Mouse (Mus musculus) ZHBTc4 (cell line): ENCODE data around the gene Fam161a.
A peak's percentile ranks its signal among the peaks of the same experiment; 100 is the strongest.

ENCODE experiments used
- DNase-seq: peaks from one replicate; pipeline ENCODE4 v3.0.0-alpha.2; 2011; ENCODE audit warnings: low read depth, low spot score

Gene Fam161a

GRCm38 (mm10) chr11:23007481-23008180 lies at the start of gene Fam161a:
Gene Fam161a, plus strand, starts transcription at chr11:23007531.
- peak; percentile 95 for DNase-seq

DNA sequence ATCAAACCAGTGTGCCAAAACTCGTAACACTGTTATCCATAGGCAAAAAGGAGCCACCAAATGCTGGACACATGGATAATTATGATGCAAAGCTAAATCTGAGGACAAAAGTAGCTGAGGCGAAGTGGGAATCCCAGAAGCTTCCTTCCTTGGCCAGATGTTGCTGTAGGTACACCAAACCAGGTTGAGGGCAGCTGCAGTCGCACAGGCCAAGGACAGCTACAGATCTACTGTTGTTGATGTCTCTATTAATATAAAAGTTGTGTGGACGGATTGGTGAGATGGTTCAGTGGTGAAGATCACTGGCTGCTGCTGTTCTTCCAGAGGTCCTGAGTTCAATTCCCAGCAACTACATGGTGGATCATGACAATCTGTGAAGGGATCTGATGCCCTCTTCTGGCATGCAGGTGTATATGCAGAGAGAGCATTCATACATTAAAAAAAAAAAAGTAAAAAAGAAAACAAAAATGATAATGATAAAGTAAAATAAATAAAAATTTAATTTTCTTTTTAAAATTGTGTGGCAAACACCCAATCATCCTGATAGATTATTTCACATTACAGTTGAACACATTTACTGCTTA lies 49.4 kb upstream of the Fam161a start:
- DNase-seq, result peak; percentile 42

GRCm38 (mm10) chr11:22962101-22962500 lies 45.2 kb upstream of the Fam161a start:
- no peak for DNase-seq

DNA sequence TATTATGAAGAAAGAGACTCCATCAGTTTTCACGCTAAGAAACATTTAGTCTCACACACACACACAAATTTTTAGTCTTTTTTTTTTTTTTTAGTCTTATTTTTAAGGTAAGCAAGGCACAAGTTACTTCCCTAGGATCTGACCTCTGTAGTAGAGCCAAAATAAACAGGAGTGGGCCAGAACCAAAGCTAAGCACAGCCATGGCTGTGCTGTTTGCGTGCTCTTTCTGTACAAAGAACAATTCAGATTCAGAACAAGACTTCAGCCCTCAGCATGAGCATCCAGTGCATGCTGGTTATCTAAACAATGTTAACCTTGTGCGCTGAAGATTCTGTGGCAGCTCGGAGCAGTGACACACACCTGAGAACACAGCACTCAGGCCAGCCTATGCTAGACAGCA lies 42.9 kb upstream of the Fam161a start:
- DNase-seq, result no peak

- DNase-seq, result peak; percentile 37
These were observed 41.8 kb upstream of the Fam161a start for GRCm38 (mm10) chr11:22965503-22965902.

DNA sequence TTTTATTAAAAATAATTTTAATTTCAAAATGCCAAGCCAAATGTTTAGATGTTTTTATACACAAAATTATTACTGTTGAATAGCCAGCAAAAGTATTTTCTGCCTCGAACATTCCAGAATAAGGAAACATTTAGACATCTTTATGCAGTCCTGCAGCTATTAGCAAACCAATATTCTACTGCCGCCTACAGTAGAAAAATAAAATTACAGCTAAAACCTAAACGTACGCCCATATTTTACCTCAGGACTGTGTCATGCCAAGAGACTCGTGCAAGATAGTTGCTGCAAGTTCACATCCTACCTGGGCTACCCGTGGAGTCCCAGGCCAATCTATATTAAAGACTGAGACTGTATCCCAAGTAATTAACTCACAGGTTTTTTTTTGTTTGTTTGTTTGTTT lies 37.8 kb upstream of the Fam161a start:
- peak; percentile 68 for DNase-seq

- no peak for DNase-seq
These were observed 36.8 kb upstream of the Fam161a start for GRCm38 (mm10) chr11:22970546-22970945.

DNA sequence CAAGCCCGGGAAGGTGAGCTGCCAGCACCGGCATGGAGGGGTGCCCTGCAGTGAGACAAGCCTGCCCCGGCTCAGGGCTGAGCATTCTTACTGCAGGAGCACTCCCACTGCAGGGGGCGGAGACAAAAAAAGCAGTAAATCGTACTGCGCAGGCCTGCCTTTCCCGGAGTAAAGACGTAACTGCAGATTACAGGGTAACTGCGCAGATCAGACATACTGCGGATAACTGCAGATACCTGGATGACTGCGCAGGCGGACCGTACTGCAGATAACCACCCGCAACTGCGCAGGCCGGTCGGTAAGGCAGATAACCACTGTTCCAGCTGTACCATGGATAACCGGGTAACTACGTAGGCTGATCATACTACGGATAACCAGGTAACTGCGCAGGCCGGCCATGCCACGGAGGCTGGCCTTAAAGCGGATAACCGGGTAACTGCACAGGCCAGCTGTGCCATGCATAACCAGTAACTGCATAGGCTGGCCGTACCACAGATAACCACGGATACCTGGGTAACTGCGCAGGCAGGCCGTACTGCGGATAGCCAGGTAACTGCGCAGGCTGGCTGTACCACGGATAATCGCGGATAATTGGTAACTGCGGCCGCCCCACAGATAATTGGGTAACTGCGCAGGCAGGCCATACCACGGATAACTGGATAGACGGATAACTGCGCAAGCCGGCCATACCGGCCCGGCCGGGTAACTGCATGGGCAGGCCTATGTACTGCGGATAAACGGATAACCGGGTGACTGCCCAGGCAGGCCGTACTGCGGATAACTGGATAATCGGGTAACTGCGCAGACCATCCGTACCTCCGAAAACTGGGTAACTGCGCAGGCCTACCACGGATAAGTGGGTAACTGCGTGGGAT lies 35.3 kb upstream of the Fam161a start, which contains the start of gene Zrsr1:
Gene Zrsr1, plus strand, starts transcription at position 171 of the 875 bp plus-strand sequence.
- DNase-seq, result peak; percentile 95

DNA sequence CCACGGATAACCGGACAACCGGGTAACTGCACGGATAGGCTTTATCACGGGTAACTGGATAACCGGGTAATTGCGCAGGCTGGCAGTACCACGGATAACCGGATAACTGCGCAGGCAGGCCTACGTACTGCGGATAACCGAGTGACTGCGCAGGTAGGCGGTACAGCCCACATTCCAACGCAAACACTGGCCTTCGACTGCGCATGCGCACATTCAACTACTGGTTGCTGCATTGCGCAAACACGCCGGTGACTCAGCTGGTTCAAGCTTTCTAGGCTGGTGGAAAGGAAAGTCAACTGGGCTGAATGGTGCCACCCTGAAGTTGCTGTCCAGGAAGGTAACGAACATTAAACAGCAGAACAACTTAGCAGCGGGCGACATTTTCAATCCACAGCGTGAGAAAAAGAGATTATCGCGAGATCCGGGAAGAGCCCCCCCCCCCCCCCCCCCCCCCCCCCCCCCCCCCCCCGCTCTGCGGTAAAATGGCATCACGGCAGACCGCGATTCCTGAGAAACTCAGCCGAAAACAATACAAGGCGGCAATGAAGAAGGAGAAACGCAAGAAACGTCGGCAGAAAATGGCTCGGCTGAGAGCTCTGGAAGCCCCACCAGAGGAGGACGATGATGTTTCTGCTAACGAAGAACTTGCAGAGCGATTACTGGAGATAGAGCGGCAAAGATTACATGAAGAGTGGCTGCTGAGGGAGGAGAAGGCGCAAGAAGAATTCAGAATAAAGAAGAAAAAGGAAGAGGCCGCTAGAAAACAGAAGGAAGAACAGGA lies 34.4 kb upstream of the Fam161a start:
- DNase-seq, result peak; percentile 94

DNA sequence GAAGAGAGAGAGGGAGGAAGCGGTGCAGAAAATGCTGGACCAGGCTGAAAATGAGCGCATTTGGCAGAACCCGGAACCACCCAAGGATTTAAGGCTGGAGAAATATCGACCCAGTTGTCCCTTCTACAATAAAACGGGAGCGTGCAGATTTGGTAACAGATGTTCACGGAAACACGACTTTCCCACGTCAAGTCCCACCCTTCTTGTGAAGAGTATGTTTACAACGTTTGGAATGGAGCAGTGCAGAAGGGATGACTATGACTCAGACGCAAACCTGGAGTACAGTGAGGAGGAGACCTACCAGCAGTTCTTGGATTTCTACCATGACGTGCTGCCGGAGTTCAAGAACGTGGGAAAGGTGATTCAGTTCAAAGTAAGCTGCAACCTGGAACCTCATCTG lies 33.7 kb upstream of the Fam161a start:
- peak; percentile 22 for DNase-seq

DNA sequence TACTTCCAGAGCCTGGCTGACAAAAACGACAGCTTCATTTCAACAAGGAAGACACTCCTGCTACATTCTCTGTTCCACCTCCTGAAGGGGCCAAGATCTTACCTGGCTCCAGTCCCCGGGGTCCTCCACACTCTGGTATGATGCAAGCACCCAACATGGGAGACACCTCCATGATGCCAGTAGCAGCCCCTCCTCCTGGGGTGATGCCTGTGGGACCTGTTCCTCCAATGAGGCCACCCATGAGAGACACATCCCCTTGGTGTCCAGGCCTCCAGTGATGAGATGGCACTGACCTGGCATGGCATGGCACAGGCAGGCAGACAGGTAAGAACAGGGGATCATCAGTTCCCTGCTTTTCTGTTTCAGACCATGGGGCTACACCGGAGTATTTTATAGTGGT lies 29.1 kb upstream of the Fam161a start:
- no peak for DNase-seq

GRCm38 (mm10) chr11:22978711-22979110 lies 28.6 kb upstream of the Fam161a start:
- DNase-seq, result no peak

- DNase-seq, result no peak
These were observed 28.1 kb upstream of the Fam161a start for GRCm38 (mm10) chr11:22979221-22979620.

DNA sequence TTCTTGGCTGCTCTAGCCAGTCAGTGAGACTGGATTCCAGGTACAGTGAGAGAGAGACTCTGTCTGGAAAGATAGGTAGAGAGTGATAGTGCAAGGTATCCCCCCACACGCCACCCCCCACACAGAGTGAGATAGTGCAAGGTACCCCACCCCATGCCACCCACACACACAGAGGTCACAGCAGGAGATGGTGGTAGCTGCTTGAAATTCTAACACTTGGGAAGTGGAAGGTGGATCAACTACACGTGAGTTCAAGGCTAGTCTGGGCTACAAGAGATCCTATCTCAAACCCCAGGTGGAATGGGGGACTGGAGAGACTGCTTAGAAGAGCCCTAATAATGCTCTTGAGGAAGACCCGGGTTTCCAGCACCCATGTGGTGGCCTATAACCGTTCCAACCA lies 26.3 kb upstream of the Fam161a start:
- DNase-seq, result no peak

DNA sequence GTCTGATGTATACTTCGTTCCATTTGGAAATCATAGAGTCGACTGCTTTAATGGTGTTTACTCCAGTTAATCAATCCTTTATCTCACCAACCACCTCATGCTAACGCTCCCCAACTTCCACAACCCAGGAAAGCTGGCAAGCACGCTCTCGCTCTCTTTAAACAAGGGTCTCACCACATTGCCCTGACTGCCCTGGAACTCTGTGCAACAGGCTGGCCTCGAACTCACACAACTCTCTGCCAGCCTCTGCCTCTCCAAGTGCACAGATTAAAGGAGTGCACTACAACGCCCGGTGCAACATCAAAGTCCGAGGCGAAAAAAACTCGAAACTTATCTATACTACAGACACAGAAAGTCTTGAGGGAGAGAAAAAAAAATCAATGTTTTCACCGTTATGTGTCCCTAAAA lies 25.8 kb upstream of the Fam161a start:
- no peak for DNase-seq

DNA sequence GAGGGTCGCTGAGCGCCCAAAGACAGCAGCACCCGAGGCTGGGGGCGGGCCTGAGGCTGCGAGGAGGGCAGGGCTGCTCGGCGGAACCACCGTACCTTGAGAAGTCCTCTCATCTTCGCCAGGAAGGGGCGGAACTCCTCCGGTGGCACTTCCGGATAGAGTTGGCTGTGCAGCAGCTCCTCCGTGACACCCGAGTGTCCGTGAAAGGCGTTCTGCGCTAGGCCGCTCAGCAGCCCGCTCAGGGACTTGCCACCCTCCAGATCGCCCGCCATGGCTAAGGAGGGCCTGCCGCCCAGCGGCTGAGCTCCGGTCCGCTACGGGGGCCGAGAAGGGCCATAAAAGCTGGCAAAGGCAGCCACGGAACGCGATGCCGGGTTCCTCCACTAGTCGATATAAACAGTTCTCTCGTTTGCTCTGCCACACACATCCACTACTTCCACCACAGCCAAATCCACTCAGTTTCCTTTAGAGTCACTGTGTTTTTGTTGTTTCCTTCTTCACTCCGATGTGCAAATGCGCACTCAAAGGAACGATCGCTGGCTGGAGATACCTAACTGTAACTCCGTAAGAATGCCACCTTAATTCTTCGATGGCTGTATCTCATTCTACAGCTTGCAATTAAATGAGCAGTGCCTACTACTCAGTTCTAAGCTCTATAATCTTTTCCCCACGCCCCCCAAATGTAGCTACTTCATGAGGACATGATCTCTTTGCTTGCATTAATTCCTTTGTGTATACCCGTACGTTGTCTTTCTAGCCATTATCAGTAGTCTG lies 25.2 kb upstream of the Fam161a start, which contains the start of the genes Gm28048 and Commd1:
Gene Gm28048, minus strand, starts transcription at position 107 of the 774 bp plus-strand sequence.
Gene Commd1, minus strand, starts transcription at position 399 of the 774 bp plus-strand sequence.
- DNase-seq, result peak; percentile 96

DNA sequence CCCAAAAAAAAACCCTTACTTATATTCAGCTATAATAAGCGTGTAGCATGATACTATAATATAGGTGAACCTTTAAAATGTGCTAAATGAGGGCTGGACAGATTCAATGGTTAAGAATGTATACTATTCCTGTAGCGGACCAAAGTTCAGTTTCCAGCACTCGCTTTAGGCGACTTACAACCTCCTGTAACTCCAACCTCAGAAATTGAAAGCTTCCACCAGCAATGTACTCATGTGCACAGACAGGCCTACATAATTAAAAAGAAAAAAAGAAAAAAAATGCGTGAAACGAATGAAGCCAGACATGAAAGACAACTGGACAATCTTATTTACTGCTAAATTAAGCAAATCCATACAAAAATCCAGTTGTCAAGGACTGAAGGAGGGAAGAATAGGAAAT lies 24.5 kb upstream of the Fam161a start:
- no peak for DNase-seq

GRCm38 (mm10) chr11:22985510-22985909 lies 21.8 kb upstream of the Fam161a start:
- DNase-seq, result peak; percentile 68

DNA sequence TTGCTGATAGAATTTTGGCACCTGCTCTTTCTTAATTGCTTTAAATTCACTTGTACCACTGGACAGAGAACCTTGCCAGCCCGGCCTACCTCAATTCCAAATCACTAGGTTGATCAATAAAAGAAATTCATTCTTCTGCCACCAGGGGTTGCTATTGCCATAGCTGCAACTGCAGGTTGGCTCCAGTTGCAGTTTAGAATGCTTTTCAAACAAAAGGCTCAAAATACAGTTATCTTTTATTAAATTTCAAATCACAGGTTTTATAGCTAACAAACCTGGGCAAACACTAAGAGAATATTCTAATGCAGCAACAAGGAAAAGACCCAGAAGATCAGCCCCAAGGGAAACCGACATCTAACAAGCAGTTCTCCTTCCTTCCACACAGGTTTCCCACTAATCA lies 20.0 kb upstream of the Fam161a start:
- peak; percentile 75 for DNase-seq

DNA sequence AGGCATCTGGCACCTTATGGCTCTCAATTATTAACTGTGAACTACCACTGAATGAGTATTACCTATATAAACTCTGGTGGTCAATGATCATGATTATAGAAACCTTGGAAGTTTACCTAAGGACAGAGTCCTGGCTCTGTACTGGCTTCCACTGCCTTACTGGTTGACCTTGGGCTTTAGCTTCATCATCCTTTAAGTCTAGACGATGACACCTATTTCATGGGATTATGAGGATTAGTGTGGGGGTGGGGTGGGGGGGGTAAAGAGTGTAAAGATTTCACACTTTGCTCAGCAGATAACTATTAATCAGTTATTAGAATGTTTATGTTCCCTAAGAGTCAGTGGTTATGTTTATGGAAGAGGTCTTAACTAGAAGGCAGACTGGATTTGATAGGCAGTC lies 17.5 kb upstream of the Fam161a start:
- DNase-seq, result no peak
